Mouse (Mus musculus): ENCODE data around the gene 2200002J24Rik.
A peak's percentile ranks its signal among the peaks of the same experiment; 100 is the strongest.

Gene 2200002J24Rik

DNA sequence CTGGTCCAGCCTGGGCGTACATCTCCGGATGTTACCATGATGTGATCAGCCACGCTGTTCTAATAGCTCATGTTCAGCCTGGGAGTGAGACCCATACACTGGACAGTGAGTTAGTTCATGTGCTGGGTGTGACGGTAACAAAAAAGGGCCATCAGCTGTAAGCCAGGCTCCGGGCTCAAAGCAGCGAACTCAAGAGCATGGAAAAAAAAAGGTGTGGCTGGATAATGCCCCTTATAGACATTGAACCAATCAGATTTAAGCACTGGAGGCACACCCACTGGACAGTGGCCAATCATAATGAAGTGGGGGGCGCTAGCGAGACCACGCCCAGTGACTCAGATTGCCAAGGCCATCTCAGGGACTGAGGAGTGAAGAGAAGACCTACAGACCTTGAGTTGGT lies at the start of gene 2200002J24Rik:
Gene 2200002J24Rik, plus strand, starts transcription at position 338 of the 400 bp plus-strand sequence.
- DNase-seq, result peak; percentile 27

DNA sequence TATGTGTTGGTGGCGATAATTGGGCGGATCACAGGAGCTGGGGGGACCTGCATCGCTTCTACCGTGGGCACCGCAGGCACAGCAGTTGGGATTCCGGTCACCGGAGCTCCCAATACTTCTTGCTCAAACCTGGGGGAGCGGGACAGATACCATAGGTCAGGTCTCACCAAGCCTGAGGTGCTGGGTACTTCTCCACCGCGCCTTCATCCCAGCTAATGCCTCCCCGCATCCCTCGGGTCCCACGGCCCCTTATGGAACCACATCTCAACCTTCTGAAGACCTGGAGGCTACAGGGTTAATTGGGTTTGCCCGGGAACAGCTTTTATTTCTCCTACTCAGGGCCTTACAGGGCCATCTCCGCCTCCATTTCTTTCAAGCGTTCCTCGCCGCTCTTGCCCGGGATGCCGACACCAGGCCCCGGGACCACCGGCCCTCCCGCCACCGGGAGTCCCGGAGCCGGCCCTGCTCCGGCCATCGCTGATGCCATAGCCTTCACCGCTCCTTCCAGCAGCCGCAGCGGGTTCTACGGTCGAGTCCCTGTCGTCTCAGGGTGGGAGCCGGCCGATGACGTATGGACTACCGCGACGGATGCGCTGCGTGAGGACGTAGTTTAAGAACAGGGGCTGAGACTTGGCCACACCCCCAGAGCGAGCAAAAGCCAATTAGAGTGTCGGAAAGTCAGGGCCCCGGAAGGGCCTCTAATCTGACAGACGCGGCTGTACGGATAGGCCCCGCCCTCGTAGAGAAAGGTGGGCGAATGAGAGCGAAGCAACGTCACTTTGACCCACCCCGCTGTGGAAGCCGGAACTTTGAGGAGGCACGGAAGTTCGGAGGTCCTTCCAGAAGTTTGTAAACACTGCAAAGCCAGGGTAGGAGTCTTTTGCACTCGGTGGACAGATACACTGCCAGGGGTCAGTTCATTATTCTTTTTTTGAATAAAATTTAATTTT lies 48.9 kb upstream of the 2200002J24Rik start, which contains the start of gene Rbm42:
Gene Rbm42, minus strand, starts transcription at position 727 of the 950 bp plus-strand sequence.
- peak; percentile 97 for DNase-seq

- DNase-seq, result peak; percentile 94
Observed at GRCm38 (mm10) chr7:30664529-30665200, 34.1 kb upstream of the 2200002J24Rik start, which contains the start of gene Haus5. TSS of gene Haus5 (minus strand) at chr7:30664994.

DNA sequence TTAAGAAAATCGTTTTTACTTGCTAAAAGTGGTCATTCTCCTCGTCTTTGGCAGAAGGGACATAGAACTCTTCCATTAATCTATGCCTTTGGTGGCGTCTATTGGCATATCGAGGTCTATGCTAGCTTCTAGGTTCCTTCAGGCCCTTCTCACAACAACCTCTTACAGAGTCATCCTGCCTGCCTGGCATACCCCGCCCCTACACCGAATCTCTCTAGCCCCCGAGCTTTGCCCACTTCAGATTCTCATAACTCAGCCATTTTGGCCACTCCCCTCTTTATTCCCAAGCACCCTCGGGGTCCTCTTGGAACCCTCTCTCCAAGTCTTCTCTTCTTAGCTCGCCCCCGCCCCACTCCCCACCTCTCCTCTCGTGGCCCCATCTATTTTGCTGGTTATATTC lies 33.4 kb upstream of the 2200002J24Rik start:
- DNase-seq, result peak; percentile 28

GRCm38 (mm10) chr7:30669229-30669628 lies 29.5 kb upstream of the 2200002J24Rik start:
- no peak for DNase-seq

GRCm38 (mm10) chr7:30671480-30671879 lies 27.2 kb upstream of the 2200002J24Rik start, which contains the start of gene Pmis2:
TSS of gene Pmis2 (minus strand) at chr7:30671605.
- no peak for DNase-seq

GRCm38 (mm10) chr7:30678263-30678975 lies 20.3 kb upstream of the 2200002J24Rik start:
- DNase-seq, result no peak

- DNase-seq, result no peak
Observed at GRCm38 (mm10) chr7:30681897-30682296, 16.8 kb upstream of the 2200002J24Rik start.

- DNase-seq, result no peak
Observed at GRCm38 (mm10) chr7:30683425-30683824, 15.3 kb upstream of the 2200002J24Rik start.

DNA sequence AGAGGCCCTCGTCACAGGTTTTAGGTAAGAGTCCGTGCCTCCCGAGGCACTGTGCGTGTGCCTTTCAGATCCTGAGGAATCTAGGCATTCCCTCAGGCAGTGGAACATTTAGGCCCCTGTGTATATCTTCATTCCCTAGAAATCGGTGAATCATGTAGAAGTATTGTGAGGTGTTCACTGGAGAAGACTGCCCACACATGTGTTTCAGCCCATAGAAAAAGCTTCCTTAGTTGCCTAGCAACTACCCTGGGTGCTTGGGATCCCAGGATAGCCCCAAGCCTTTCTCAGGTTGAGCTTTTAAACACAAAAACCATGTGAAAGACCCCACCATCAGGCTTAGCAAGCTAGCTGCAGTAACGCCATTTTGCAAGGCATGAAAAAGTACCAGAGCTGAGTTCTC lies 10.4 kb upstream of the 2200002J24Rik start:
- no peak for DNase-seq

- no peak for DNase-seq
Observed at GRCm38 (mm10) chr7:30698101-30698500, 625 bp upstream of the 2200002J24Rik start.

DNA sequence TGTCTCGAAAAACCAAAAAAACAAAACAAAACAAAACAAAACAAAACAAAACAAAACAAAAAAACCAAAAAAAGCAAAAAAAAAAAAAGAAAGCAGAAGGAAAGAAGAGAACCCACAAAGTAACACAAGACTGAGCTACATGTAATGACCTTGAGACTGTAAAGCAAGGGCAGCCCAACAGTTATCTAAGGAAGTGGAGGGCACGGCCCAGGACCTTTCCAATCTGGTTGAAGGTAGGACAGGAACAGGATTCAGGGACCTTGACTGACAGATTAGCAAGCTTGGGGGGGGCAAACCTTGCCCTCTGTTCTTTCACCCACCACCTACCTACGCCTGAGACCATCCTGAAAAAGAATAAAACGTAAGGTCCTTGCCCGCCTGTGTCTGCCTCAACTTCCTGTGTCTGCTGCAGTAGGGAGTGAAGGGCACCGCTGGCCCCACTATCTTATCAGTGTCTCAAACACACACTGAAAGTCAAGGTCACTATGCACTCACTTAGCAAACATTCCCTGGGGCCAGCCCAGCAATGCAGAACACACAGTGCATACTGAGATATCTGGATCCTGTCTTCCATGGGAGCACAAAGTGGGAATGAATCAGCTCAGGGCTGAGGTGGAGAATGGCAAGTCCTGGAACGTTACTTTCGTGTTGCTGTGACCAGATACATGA lies 7.6 kb downstream of the 2200002J24Rik start:
- DNase-seq, result no peak

DNA sequence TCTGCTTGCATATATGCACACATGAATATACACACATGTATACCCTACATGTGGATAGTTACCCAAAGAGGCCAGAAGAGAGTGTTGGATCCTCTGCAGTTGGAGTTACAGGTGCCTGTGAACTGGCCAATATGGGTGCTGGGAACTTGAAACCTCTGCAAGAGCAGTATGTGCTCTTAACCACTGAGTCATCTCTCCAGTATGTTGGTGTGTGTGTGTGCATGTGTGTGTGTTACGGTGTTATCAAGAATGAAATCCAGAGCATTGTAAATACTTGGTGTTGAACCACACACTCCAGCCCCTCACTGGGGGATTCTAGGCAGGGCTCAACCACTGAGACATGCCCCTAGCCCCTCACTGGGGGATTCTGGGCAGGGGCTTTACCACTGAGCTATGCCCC lies 8.7 kb downstream of the 2200002J24Rik start:
- DNase-seq, result no peak

DNA sequence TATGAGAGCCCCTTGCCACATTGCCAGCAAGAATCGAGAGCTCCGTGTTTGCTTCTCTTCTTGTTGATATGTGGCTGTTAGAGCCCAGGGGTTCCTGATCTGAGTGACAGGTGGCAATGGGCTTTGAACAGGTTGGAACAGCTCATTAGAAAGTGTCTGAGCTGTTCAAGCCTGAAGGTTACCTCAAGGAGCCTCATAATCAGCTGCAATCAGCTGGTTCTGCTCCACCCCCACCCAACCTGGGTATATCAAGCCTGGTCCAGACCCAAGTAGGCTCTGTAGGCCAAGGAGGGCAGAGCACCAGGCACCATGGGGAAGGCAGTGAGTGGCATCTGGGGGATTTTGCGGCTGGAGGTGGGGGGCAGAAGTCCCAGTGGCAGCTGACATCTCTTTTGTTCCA lies 13.2 kb downstream of the 2200002J24Rik start, which contains the start of gene Atp4a:
Gene Atp4a, plus strand, starts transcription at position 268 of the 400 bp plus-strand sequence.
- no peak for DNase-seq

DNA sequence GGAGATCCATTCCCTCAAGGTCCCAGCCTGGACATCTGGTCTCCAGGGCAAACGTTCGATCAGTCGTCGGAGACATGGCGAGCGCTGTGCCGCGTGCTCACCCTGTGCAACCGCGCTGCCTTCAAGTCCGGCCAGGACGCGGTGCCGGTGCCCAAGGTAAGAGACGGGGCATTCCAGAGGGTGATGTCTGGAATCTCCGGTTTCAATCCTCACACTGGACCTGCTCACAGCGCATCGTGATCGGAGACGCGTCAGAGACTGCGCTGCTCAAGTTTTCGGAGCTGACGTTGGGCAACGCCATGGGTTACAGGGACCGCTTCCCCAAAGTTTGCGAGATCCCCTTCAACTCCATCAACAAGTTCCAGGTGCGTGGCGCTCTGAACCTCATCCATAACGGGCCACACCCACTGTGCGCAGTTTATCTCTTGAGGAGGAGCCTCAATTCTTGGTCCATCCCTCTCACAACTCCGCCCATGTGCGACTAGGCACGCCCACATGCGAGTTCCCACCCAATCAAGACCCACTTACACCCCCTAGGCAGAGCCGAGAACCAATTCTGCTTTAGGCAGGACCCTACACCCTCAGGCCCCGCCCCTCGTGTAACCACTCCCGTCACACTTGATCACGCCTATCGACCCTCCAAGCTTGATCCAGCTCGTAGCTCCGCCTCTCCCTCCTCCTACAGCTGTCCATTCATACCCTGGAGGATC lies 18.4 kb downstream of the 2200002J24Rik start:
- peak; percentile 82 for DNase-seq

DNA sequence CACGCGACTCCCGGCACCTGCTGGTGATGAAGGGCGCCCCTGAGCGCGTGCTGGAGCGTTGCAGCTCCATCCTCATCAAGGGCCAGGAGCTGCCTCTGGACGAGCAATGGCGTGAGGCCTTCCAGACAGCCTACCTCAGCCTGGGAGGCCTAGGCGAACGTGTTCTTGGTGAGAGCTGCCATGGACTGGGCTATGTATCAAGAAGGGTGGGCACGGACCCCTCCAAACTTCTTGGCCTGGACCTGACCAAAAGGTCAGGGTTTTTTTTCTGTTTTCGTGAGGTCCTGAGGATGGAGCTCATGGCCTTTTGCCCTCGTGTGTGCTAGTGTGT lies 19.0 kb downstream of the 2200002J24Rik start:
- no peak for DNase-seq

DNA sequence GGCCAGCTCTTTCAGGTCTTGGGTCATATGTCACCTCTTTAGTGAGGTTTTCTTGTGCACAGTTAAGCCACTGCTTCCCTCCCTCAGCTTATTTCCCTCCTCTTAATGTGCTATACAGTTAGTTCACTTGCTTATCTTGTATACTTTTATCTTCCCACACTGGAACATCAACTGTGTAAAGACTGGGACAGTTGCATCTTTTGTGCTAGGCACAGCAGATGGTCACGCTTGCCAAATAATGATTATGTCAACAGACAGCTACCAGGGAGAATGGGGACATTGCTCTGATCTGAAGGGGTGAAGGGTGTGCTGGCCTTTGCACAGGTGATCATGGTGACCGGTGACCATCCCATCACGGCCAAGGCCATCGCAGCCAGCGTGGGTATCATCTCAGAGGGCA lies 20.9 kb downstream of the 2200002J24Rik start:
- DNase-seq, result no peak

DNA sequence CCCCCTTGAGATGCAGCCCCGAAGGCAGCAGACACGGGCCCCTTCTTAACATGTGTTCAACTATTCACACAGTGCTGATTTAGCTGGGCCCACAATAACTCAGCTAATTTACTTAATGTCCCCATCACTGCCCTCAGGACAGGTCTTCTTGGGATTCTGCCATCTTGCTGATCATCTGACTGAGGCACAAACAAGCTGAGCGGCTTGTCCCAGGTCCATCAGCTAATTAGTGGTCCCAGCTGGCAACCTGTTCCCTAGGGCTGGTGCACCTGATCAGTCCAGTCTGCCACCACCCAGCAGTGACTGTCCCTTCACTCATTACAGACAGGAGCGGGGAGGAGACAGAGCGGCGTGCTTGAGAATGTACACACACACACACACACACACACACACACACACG lies 22.6 kb downstream of the 2200002J24Rik start:
- DNase-seq, result no peak

DNA sequence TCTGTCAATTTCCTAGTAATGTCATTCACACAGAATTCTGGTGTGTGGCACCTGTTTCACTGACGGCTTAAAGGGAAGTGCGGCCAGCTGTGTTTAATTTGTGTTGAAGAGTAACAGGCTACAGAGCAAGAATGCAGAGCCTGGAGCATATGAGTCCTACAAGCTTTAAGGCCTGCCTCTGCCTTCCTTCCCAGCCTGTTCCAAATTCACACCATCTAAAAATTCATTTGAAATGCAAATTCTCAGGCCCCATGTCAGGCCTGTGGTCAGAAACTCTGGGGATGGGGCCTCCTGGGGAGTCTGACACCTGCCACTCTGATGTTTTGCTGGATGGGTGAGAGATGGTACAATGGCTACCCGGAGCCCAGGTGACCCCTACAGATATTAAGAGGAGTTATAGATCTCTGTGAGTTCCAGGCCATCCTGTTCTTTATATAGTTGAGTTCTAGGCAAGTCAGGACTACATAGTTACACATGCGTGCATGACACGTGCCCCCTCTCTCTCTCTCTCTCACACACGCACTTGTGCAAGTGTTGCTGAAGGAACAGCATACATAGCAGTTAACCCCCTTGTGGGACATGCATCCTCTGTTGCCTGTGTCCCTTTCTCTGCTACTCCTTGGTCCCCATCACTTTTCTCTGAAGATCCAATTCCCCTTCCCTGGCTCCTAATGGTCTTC lies 24.7 kb downstream of the 2200002J24Rik start:
- no peak for DNase-seq

- no peak for DNase-seq
Observed at GRCm38 (mm10) chr7:30728214-30728613, 29.5 kb downstream of the 2200002J24Rik start.

DNA sequence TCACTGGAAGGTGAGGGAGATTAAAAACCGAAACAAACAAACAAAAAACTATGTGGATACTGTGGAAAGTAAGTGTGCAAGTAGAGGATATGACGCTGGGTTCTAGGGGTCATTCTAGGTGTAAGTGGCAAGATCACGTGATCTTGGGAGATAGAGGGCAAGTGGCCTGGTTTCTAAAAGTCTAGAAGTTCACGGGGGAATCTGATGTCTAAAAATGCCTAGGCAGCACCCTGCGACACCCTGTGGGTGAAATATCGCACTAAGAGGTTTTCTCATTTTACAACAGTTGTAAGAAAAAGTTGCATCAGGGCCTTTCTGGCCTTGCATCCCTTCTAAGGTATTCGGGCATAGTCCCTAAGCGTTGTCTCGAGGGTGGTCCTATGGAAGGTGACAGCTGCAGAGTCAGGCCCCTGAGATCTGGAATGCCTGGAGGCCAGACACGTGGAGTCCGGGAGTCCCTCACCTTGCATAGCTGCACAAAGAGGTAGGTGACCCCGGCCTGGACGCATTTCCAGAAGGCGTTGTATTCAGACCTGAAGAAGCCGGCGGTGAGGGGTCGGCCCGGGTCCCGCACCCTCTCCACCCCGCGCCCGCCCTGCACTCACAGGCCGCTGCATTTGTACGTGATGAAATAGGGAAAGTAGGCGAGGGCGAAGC lies 30.1 kb downstream of the 2200002J24Rik start:
- DNase-seq, result no peak
